Mouse (Mus musculus) kidney, adult 2 months (tissue): ENCODE data around the gene Anapc13.

ENCODE experiments used
- CTCF ChIP-seq: fragments of 200-500 bp; conservative IDR thresholded peaks from 2 replicates; pipeline ENCODE4 v1.5.1; 2011; ENCODE audit warnings: low read depth, mild to moderate bottlenecking, control low read depth, low read length, moderate library complexity, mixed read lengths; ENCODE audit not compliant: insufficient read depth, insufficient read length
- POLR2A ChIP-seq: fragments of 200-500 bp; IDR thresholded peaks from one replicate; pipeline ENCODE4 v1.6.1; 2011; ENCODE audit warnings: low read depth, low read length, control low read depth

- TF ChIP-seq POLR2A (no peak), CTCF (no peak)
Observed at GRCm38 (mm10) chr9:102643486-102644101, 17.5 kb downstream of the Anapc13 start.
